Mouse (Mus musculus) gastrocnemius, adult 8-10 months (tissue): Measurements from ENCODE around the gene Itgae. TPM values are rescaled to one million over a fixed set of nuclear protein-coding genes. Genes with fewer than 3 reads are reported as not detected.

Experiments
- DNase-seq, 2 experiments: peaks; one replicate each; pipeline ENCODE4 v3.0.0; 2022; ENCODE audit warnings: low spot score in 2 of 2
- total RNA-seq, 4 experiments: library from RNA; stranded (reverse); gene quantifications; 2 replicates each; pipeline ENCODE4 v1.2.4; 2022

Gene Itgae
- total RNA-seq, 4 experiments from 2014 or later = 0.08 to 0.10 (median 0.09) TPM; not detected in 1

DNA sequence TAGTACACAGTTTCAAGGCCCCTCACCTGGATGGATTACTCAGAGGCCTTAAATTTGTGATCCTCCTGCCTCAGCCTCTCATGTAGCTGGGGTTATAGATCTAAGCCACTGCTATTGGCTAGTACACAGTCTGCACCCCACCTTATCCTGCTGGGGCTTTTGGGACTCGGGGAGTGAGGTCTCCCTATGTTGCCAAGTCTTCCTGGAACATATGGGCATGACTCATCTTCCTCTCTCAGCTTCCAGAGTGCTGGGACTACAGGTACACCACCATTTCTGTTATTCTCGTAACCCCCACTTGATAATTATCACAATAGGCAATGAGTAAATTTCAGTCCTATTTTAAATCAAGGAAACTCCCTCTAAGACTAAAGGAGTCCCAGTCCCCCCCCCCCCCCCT, 104.1 kb downstream of the Itgae start:
- DNase-seq = no peak

Other genes with a start within 250 kb of the Itgae start
- 1 to 10 TPM; 3.4 to 6.6 (median 4.9) TPM for gene Atp2a3, start 129.4 kb upstream of the Itgae start, total RNA-seq
- under 1 TPM; 0.24 to 0.52 (median 0.34) TPM for gene P2rx1, start 91.5 kb upstream of the Itgae start, total RNA-seq
- under 1 TPM; 0.22 to 0.32 (median 0.28) TPM for gene Camkk1, start 71.6 kb upstream of the Itgae start, total RNA-seq
- 1 to 10 TPM; 2.3 to 3.3 (median 2.9) TPM for gene Ncbp3, start 42.8 kb upstream of the Itgae start, total RNA-seq
- gene Haspin, start 47.7 kb downstream of the Itgae start, total RNA-seq = not detected
- 1 to 10 TPM; 6.4 to 9.5 (median 7.0) TPM for gene P2rx5, start 69.8 kb downstream of the Itgae start, total RNA-seq
- gene Emc6, start 86.5 kb downstream of the Itgae start, total RNA-seq = 10 to 100 TPM; 80.9 to 89.6 (median 84.1) TPM
- 1 to 10 TPM; 4.9 to 9.2 (median 7.2) TPM for gene Tax1bp3, start 86.5 kb downstream of the Itgae start, total RNA-seq
- gene Ctns, start 108.5 kb downstream of the Itgae start, total RNA-seq = 1 to 10 TPM; 3.3 to 4.3 (median 4.1) TPM
- gene Shpk, start 108.9 kb downstream of the Itgae start, total RNA-seq = 1 to 10 TPM in 1 of 4 experiments, under 1 TPM in 3; 0.29 to 1.1 (median 0.71) TPM
- gene Trpv1, start 143.7 kb downstream of the Itgae start, total RNA-seq = under 1 TPM; 0.08 to 0.12 (median 0.10) TPM
- gene Trpv3, start 176.8 kb downstream of the Itgae start, total RNA-seq = not detected
- 1 to 10 TPM; 3.0 to 7.3 (median 4.5) TPM for gene Aspa, start 239.0 kb downstream of the Itgae start, total RNA-seq
- not detected for gene Gm49340, start 239.2 kb downstream of the Itgae start, total RNA-seq
- gene Spata22, start 239.2 kb downstream of the Itgae start, total RNA-seq = not detected